In the genomic region with DNA sequence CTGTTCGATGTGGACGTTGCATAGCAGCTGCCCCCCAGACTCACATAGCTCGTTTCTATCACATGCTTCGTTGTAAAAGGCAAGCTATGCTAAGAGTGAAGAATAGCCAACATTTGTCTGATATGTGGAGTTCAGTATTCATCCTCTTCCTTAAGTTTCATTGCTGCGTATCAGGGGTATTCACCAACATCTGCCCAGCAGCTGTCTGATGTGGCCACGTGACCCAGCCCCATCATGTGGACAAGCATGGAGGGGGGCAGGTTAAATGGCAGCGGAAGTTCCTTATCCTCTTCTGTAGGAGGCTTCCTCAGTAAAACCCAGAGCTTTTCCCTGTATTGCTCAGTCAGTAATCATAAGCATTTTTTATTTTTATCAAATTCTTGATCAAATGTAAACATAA, we compare ENCODE assay signal across 14 mouse cellular contexts. TPM values are rescaled to one million over a fixed set of nuclear protein-coding genes. Genes with fewer than 3 reads are reported as not detected.
DNase-seq lines count a peak whose midpoint lies in the region; ATAC-seq and TF ChIP-seq lines count a peak whose summit lies in the region.
"Had no signal": no experiment of that assay in that cellular context is flagged by ENCODE, and none has a peak within 500 bp of the region (broad histone marks: within the 10 kb centered on the region; RNA-seq: fewer than 3 reads in every experiment).

No protein-coding gene starts in this region.

- TF ChIP-seq POLR2A in cerebellum, adult 2 months (IDR thresholded peaks at IDR 0.05; ENCODE audit: borderline replicate concordance, insufficient read depth, low read length): no peak

- H3K9me3 ChIP-seq in heart, embryonic 10.5 days: no peaks in the 10 kb centered on the region
- H3K9me3 ChIP-seq in midbrain, embryonic 16.5 days (replicated peaks; ENCODE audit: control insufficient read depth, low read length, poor library complexity, severe bottlenecking): no peaks in the 10 kb centered on the region
- H3K9me3 ChIP-seq in midbrain, embryonic 10.5 days (replicated peaks): no peaks in the 10 kb centered on the region
- H3K9me3 ChIP-seq in hindbrain, embryonic 14.5 days (ENCODE audit: control insufficient read depth, low read length): no peaks in the 10 kb centered on the region
- no peaks in the 10 kb centered on the region for H3K9me3 ChIP-seq in neural tube, embryonic 12.5 days
- H3K9me3 ChIP-seq: heart, embryonic 13.5 days had no signal

- H3K27me3 ChIP-seq in heart, embryonic 10.5 days (ENCODE audit: insufficient read depth, poor library complexity, severe bottlenecking): no peaks in the 10 kb centered on the region
- no peaks in the 10 kb centered on the region for H3K27me3 ChIP-seq in midbrain, embryonic 16.5 days (ENCODE audit: control insufficient read depth, insufficient read depth, low read depth, low read length)
- H3K27me3 ChIP-seq in midbrain, embryonic 10.5 days (ENCODE audit: low read depth, poor library complexity, severe bottlenecking): no peaks in the 10 kb centered on the region
- no peaks in the 10 kb centered on the region for H3K27me3 ChIP-seq in hindbrain, embryonic 14.5 days (ENCODE audit: control insufficient read depth, insufficient read depth, low read length)
- no peaks in the 10 kb centered on the region for H3K27me3 ChIP-seq in neural tube, embryonic 12.5 days (replicated peaks)
- no peaks in the 10 kb centered on the region for H3K27me3 ChIP-seq in cerebellum, adult 2 months (ENCODE audit: control insufficient read depth, insufficient read depth, low read length)
- H3K27me3 ChIP-seq: heart, embryonic 13.5 days had no signal

- peaks cover 10% of the 10 kb centered on the region; the same call in 1 of the 2 replicates for H3K4me1 ChIP-seq in heart, embryonic 10.5 days
- H3K4me1 ChIP-seq in midbrain, embryonic 16.5 days (ENCODE audit: control insufficient read depth, insufficient read depth, low read length): peaks cover 15% of the 10 kb centered on the region
- H3K4me1 ChIP-seq in midbrain, embryonic 10.5 days: peaks cover 11% of the 10 kb centered on the region
- H3K4me1 ChIP-seq in hindbrain, embryonic 14.5 days (replicated peaks; ENCODE audit: control insufficient read depth, insufficient read depth, low read length): peaks cover 9% of the 10 kb centered on the region
- peaks cover 14% of the 10 kb centered on the region for H3K4me1 ChIP-seq in neural tube, embryonic 12.5 days
- no peaks in the 10 kb centered on the region for H3K4me1 ChIP-seq in cerebellum, adult 2 months (ENCODE audit: control insufficient read depth, insufficient read depth, low read length)

- no peak for TF ChIP-seq CTCF in cerebellum, adult 2 months (IDR thresholded peaks at IDR 0.05; ENCODE audit: borderline replicate concordance, insufficient read depth, low read depth, low read length)

- H3K36me3 ChIP-seq in heart, embryonic 10.5 days: no peaks in the 10 kb centered on the region
- H3K36me3 ChIP-seq in midbrain, embryonic 16.5 days (ENCODE audit: control insufficient read depth, insufficient read depth, low read length): no peaks in the 10 kb centered on the region
- no peaks in the 10 kb centered on the region for H3K36me3 ChIP-seq in midbrain, embryonic 10.5 days
- H3K36me3 ChIP-seq in hindbrain, embryonic 14.5 days (replicated peaks; ENCODE audit: control insufficient read depth, insufficient read depth): no peaks in the 10 kb centered on the region
- H3K36me3 ChIP-seq in neural tube, embryonic 12.5 days: no peaks in the 10 kb centered on the region
- H3K36me3 ChIP-seq: heart, embryonic 13.5 days had no signal

- H3K9ac ChIP-seq in midbrain, embryonic 16.5 days (ENCODE audit: low read depth, low read length): no peak overlapping the region
- no peak overlapping the region for H3K9ac ChIP-seq in hindbrain, embryonic 14.5 days
- H3K9ac ChIP-seq in neural tube, embryonic 12.5 days: no peak overlapping the region
- H3K9ac ChIP-seq: heart, embryonic 13.5 days had no signal

- no peak for ATAC-seq in midbrain, embryonic 16.5 days
- ATAC-seq in hindbrain, embryonic 14.5 days (ENCODE audit: low FRiP score): no peak
- ATAC-seq in neural tube, embryonic 12.5 days (ENCODE audit: low FRiP score, low read depth): no peak

- DNase-seq in heart, adult 11 months: peak; percentile 67
- no peak for DNase-seq in heart, embryonic 10.5 days (ENCODE audit: low spot score)
- no peak for DNase-seq in midbrain, embryonic 10.5 days (ENCODE audit: low spot score)
- no peak for DNase-seq in hindbrain, embryonic 14.5 days (ENCODE audit: low spot score)
- DNase-seq in cerebellum, adult 2 months: no peak
- no peak for DNase-seq in cerebellum, postnatal 36 days
- DNase-seq: adrenal gland, postnatal 10 days; cerebellum, postnatal 14 days; gastrocnemius, postnatal 25 days; left cerebral cortex, postnatal 4 days had no signal

- 76% methylated on average over 7 of the region's 7 CpGs for WGBS in heart, embryonic 10.5 days
- WGBS in midbrain, embryonic 16.5 days: 75% methylated on average over 7 of the region's 7 CpGs
- WGBS in midbrain, embryonic 10.5 days: 81% methylated on average over 7 of the region's 7 CpGs
- WGBS in hindbrain, embryonic 14.5 days: 73% methylated on average over 7 of the region's 7 CpGs
- 58% methylated on average over 7 of the region's 7 CpGs for WGBS in neural tube, embryonic 12.5 days
- WGBS in cerebellum, adult 2 months: 70% methylated on average over 7 of the region's 7 CpGs

- H3K4me3 ChIP-seq in heart, embryonic 10.5 days: no peak overlapping the region
- H3K4me3 ChIP-seq in midbrain, embryonic 16.5 days (ENCODE audit: low read depth, low read length): no peak overlapping the region
- no peak overlapping the region for H3K4me3 ChIP-seq in midbrain, embryonic 10.5 days
- H3K4me3 ChIP-seq in hindbrain, embryonic 14.5 days (replicated peaks; ENCODE audit: low read length): no peak overlapping the region
- H3K4me3 ChIP-seq in neural tube, embryonic 12.5 days: no peak overlapping the region
- no peak overlapping the region for H3K4me3 ChIP-seq in cerebellum, adult 2 months (replicated peaks; ENCODE audit: insufficient read depth, low read depth, low read length)
- H3K4me3 ChIP-seq: heart, embryonic 13.5 days had no signal

- H3K4me2 ChIP-seq in midbrain, embryonic 16.5 days (ENCODE audit: low read length): no peak overlapping the region
- no peak overlapping the region for H3K4me2 ChIP-seq in hindbrain, embryonic 14.5 days (replicated peaks)
- H3K4me2 ChIP-seq in neural tube, embryonic 12.5 days (replicated peaks): no peak overlapping the region
- H3K4me2 ChIP-seq: heart, embryonic 13.5 days had no signal

- no peak overlapping the region for H3K27ac ChIP-seq in heart, embryonic 10.5 days
- H3K27ac ChIP-seq in midbrain, embryonic 16.5 days (ENCODE audit: low read length): peak overlapping the region; percentile 68
- no peak overlapping the region for H3K27ac ChIP-seq in midbrain, embryonic 10.5 days (replicated peaks)
- peak overlapping the region; percentile 43; the same call in 1 of the 2 replicates for H3K27ac ChIP-seq in hindbrain, embryonic 14.5 days
- 0 out of 2 replicates have a peak overlapping the region, but pooled peaks have one; percentile 3 for H3K27ac ChIP-seq in neural tube, embryonic 12.5 days
- no peak overlapping the region for H3K27ac ChIP-seq in cerebellum, adult 2 months (ENCODE audit: insufficient read depth, low read length)
- H3K27ac ChIP-seq: heart, embryonic 13.5 days had no signal

RNA-seq across cellular contexts. Expression of gene Abcg8, which starts 18.3 kb away (rescaled TPM):
- 0.09 TPM in 1 of 2 replicates, not detected in the other for polyA plus RNA-seq in heart, embryonic 10.5 days (2016; fragmentation: Nextera tagmentation; extraction: Ambion mirVana)
- polyA plus RNA-seq in midbrain, embryonic 16.5 days (2015; fragmentation: Nextera tagmentation; extraction: Ambion mirVana): 0.08 TPM in 1 of 2 replicates, not detected in the other
- polyA plus RNA-seq in midbrain, embryonic 10.5 days (2016; fragmentation: Nextera tagmentation; extraction: Ambion mirVana): 0.15 TPM in 1 of 2 replicates, not detected in the other
- 0.08 and 0.09 TPM in 2 replicates for polyA plus RNA-seq in hindbrain, embryonic 14.5 days (2014; fragmentation: Nextera tagmentation; extraction: Ambion mirVana)
- polyA plus RNA-seq in neural tube, embryonic 12.5 days (2016; fragmentation: Nextera tagmentation; extraction: Ambion mirVana): not detected in 2 replicates
- not detected in 2 replicates for polyA plus RNA-seq in cerebellum, adult 2 months (2012; rRNA removed)
- polyA plus RNA-seq: heart, embryonic 13.5 days; neural tube, embryonic 14.5 days had no signal

RNA-seq across cellular contexts. Expression of gene Abcg5, which starts 25.0 kb away (rescaled TPM):
- 0.65 TPM in 2 replicates for polyA plus RNA-seq in heart, embryonic 10.5 days (2016; fragmentation: Nextera tagmentation; extraction: Ambion mirVana)
- polyA plus RNA-seq in midbrain, embryonic 16.5 days (2015; fragmentation: Nextera tagmentation; extraction: Ambion mirVana): 1.5 and 2.7 TPM in 2 replicates
- 1.6 and 3.0 TPM in 2 replicates for polyA plus RNA-seq in midbrain, embryonic 10.5 days (2016; fragmentation: Nextera tagmentation; extraction: Ambion mirVana)
- 2.6 and 5.9 TPM in 2 replicates for polyA plus RNA-seq in hindbrain, embryonic 14.5 days (2014; fragmentation: Nextera tagmentation; extraction: Ambion mirVana)
- polyA plus RNA-seq in neural tube, embryonic 12.5 days (2016; fragmentation: Nextera tagmentation; extraction: Ambion mirVana): 0.24 and 0.42 TPM in 2 replicates
- polyA plus RNA-seq in cerebellum, adult 2 months (2012; rRNA removed): 0.10 and 0.17 TPM in 2 replicates

RNA-seq across cellular contexts. Expression of gene Dync2li1, which starts 31.5 kb away (rescaled TPM):
- 9.9 and 17.2 TPM in 2 replicates for polyA plus RNA-seq in heart, embryonic 10.5 days (2016; fragmentation: Nextera tagmentation; extraction: Ambion mirVana)
- polyA plus RNA-seq in midbrain, embryonic 16.5 days (2015; fragmentation: Nextera tagmentation; extraction: Ambion mirVana): 38.8 and 40.6 TPM in 2 replicates
- 30.9 and 32.7 TPM in 2 replicates for polyA plus RNA-seq in midbrain, embryonic 10.5 days (2016; fragmentation: Nextera tagmentation; extraction: Ambion mirVana)
- polyA plus RNA-seq in hindbrain, embryonic 14.5 days (2014; fragmentation: Nextera tagmentation; extraction: Ambion mirVana): 33.4 and 34.8 TPM in 2 replicates
- polyA plus RNA-seq in neural tube, embryonic 12.5 days (2016; fragmentation: Nextera tagmentation; extraction: Ambion mirVana): 25.5 and 27.9 TPM in 2 replicates
- 15.3 and 17.6 TPM in 2 replicates for polyA plus RNA-seq in cerebellum, adult 2 months (2012; rRNA removed)

Comparison
In these comparisons a context has a peak if more than half of its experiments do, and no peak if none do; other contexts are left out.
1. H3K27ac ChIP-seq: peak in midbrain, embryonic 16.5 days (single experiment), hindbrain, embryonic 14.5 days (single experiment) and neural tube, embryonic 12.5 days (single experiment); none in heart, embryonic 10.5 days (single experiment), midbrain, embryonic 10.5 days (single experiment) and cerebellum, adult 2 months (single experiment).